Mouse (Mus musculus): ENCODE measurements around the gene Creb5. TPM values are rescaled to one million over a fixed set of nuclear protein-coding genes. Genes with fewer than 3 reads are reported as not detected.
"Not testable (repeated sequence)": the region's sequence is repeated elsewhere in the genome, so short reads cannot be mapped to it uniquely, and the experiment has no call there.

Creb5 gene
- total RNA-seq, 2 experiments from 2014 or later, result 9.3 to 9.4 TPM

DNA sequence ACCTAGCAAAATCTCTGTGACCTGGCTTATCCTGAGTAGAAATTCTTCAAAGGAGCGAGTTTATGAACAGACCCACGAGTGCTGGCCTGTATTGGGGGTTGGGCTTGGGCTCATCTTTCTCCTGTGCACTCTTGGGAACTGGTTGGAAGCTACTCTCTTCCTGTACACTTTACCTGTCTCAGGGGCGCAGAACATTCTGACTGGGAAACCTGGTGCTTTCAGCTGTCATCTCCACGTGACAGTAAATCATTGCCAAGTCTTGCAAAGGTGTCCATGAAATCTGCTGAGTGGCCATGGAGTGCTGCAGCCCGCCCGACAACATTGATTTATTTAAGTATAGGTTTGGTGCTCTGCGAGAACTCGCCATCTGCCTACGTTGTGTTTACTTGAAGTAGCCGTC, 27.1 kb downstream of the Creb5 start:
- intact Hi-C loops (cut with DNase I), result no loop called here
- no peak for DNase-seq

DNA sequence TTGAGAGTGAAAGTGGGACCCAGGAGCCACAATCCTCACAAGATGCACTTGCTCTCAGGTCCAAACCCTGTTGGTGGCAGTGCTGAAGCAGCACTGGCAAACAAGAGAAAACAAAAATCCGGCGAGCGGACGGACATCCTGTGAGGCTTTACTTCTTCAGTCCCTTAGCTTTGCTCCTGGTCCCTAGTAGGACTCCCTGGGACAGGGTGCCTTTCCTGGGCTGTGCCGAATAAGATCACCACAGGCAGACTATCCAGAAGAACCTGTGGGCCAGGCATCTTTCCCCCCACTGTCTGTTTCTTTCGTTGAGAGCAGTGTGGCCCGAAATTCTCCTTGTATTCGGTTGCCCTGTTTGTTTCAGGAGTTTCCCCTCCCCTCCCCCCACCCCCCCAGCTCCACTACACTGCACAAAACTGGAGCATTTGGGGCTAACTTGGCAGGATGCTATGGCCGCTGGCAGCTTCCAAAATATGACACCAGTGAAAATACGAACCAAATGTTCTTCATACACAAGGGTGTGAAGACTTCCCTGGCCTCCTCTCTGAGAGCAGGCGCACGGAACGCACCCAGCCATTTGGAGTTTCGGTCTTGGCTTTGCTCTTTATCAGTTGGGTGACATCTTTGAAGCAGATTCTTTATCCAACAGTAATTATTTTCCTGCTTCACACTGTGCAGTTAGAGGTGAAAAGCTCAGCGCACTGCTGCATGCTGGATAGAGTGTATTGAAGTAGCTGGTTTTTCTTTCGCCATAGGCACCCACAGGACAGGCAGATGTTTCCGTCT, 32.7 kb downstream of the Creb5 start:
- DNase-seq, result peak; percentile 46 to 49
- intact Hi-C loops (cut with DNase I), result no loop called here

DNA sequence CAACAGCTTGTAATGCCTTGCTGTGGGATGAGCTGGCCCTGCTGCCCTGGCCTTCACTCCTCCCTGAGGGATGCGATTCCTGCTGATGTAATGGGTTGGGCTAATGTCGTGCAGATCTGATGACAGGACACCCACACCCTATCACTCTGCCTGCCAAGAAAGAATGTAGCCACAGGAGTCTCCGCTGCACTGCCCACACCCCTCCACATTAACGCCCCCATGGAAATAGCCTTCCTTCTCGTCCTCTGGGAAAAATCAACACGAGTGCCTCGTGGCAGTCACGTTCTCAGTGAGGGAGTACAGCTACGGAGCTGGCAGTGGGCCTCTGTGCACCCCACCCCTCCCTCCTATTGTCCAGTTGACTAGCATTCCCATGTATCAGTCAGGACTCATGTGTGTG, 50.3 kb downstream of the Creb5 start:
- peak; percentile 38 to 61 for DNase-seq
- intact Hi-C loops (cut with DNase I), result no loop called here

GRCm38 (mm10) chr6:53352311-53352960, 65.4 kb downstream of the Creb5 start:
- peak; percentile 18 to 24 for DNase-seq
- intact Hi-C loops (cut with DNase I), result no loop called here

DNA sequence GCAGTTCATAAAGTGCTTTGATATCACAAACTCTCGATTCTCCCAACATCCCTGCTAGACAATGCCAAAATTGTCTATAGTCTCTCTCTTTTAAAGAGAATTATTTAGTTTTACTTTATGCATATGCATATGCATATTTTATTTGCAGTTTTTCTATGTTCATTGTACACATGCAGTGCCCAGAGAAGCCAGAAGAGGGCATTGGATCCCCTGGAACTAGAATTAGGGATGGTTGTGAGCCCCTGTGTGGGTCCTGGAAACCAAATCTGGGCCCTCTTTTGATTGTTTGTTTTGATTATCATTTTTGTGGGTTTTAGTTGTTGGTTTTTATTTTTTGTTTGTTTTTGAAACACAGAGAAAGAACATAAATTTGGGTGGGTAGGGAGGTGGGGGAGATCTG, 69.3 kb downstream of the Creb5 start:
- intact Hi-C loops (cut with DNase I), result no loop called here
- DNase-seq, result no peak

DNA sequence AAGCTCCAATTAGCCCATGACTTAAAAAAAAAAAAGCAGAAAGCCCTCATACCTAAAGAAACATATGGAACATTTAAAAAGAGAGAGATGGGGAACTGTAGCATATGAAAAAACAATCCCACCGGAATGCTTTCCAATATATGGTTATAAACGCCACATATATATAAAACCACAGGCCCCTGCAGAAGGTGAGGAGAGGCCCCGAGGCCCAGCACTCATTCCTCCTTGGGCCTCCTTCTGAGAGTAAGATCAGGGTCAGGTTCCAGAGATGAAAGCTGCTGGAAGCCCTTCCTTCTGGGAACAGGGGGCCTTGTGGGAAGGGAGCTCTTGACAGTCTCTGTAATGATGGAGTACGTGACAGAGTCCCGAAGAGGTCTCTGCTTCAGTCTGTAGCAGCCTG, 76.5 kb downstream of the Creb5 start:
- DNase-seq, result no peak
- intact Hi-C loops (cut with DNase I), result no loop called here

- peak in 1 of 2 experiments; percentile 18 for DNase-seq
Measured at GRCm38 (mm10) chr6:53363981-53364391, 76.9 kb downstream of the Creb5 start.

DNA sequence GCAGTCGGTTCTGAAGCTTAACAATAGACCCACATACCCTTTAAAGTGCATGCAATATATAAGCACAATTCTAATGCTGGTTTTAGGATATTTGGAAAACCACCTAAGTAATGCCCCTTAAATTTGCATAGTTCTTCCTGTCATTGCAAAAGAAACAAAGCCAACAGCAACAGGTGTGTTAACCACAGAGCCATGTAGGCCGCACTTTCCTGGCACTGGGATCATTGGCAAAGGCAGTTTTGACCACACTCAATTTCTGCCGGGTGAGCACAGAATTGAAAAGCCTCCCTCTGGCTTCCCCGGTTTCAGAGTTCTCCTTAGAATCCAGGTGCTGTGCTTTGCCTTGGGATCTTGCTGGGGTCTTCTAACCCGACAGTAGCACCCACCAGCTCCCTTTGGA, 82.1 kb downstream of the Creb5 start:
- no peak for DNase-seq
- intact Hi-C loops (cut with DNase I), result no loop called here

More at GRCm38 (mm10) chr6:53363981-53364391, 76.9 kb downstream of the Creb5 start:
- intact Hi-C loops (cut with DNase I), result no loop called here

DNA sequence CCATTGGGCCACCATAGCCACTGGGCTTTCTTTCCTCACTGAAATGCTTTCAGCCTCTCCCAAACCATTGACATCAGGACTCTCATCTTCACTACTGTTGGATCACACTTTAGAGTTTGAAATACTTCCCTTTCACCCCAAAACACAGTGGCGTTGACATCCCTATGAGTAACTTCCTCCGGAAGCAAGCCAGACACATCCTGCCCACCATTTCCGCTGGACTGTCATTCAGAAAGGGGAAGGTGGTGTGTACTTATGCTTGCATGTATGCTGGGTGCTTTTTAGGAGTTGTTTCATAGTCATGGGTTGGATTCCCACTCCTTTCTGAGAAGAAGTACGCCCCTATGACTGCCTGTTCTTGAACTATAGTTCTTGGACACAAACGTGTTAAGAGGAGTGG, 82.9 kb downstream of the Creb5 start:
- peak; percentile 22 to 24 for DNase-seq
- intact Hi-C loops (cut with DNase I), result no loop called here

GRCm38 (mm10) chr6:53371962-53372361, 84.9 kb downstream of the Creb5 start:
- DNase-seq, result no peak
- intact Hi-C loops (cut with DNase I), result no loop called here

DNA sequence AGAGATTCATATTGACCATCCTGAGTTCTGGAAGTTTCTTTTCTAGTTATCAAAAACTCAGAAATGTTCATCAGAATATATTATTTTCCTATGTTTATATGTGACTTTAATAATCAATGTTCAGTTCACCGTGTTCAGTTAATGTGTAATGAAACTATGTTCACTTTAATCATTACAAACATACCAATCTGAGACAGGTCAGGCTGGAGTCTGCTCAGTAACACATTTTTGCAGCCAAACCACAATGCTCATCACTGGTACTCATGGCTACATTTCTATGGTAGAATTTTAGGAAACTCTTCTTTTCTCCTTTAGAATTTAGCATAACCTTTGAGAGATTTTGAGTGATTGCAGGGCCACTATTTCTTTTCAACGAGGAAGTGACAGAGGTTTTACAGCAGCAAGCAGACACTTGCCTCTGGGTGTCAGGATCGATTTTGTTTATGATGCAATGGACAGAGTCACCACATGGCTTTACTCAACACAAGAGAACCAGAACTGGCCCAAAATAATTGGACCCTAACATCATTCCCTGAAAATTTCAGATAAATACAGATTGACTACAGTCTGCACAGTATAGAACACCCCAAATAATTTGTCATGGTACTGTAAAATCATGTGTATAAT, 87.4 kb downstream of the Creb5 start:
- intact Hi-C loops (cut with DNase I), result no loop called here

GRCm38 (mm10) chr6:53389277-53389676, 102.2 kb downstream of the Creb5 start:
- no peak for DNase-seq
- intact Hi-C loops (cut with DNase I), result no loop called here

More for the DNA sequence above, 87.4 kb downstream of the Creb5 start:
- DNase-seq, result no peak

GRCm38 (mm10) chr6:53390413-53390812, 103.3 kb downstream of the Creb5 start:
- peak; percentile 42 to 45 for DNase-seq
- intact Hi-C loops (cut with DNase I), result loop anchor here (5.0 kb wide), 1 partner anchor 103 kb away; the partner anchor contains the start of gene Creb5

GRCm38 (mm10) chr6:53394026-53394425, 107.0 kb downstream of the Creb5 start:
- intact Hi-C loops (cut with DNase I), result loop anchor here (5.0 kb wide), 1 partner anchor 107 kb away; the partner anchor contains the start of gene Creb5
- no peak for DNase-seq

GRCm38 (mm10) chr6:53395208-53395607, 108.1 kb downstream of the Creb5 start:
- no peak for DNase-seq
- intact Hi-C loops (cut with DNase I), result no loop called here

GRCm38 (mm10) chr6:53396421-53396820, 109.4 kb downstream of the Creb5 start:
- no peak for DNase-seq
- intact Hi-C loops (cut with DNase I), result no loop called here

DNA sequence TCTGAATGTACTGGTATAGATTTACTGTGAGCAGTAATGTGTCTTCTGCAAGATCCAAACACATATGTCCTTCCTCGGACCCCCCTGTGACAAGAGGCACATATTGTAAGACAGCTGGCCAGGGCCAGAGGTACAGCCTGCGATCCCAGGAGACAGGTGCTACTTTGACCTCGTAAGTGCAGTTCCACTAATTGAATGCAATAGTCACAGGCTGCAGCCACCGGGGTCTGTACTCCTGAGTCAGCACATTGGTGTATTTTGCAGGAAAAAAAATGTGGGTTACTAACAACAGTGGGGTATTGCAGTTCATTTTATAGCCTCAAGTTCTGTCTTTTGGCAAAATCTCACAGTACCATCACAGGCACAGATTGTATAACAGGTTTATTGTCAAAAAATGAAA, 110.7 kb downstream of the Creb5 start:
- DNase-seq, result no peak
- intact Hi-C loops (cut with DNase I), result no loop called here

DNA sequence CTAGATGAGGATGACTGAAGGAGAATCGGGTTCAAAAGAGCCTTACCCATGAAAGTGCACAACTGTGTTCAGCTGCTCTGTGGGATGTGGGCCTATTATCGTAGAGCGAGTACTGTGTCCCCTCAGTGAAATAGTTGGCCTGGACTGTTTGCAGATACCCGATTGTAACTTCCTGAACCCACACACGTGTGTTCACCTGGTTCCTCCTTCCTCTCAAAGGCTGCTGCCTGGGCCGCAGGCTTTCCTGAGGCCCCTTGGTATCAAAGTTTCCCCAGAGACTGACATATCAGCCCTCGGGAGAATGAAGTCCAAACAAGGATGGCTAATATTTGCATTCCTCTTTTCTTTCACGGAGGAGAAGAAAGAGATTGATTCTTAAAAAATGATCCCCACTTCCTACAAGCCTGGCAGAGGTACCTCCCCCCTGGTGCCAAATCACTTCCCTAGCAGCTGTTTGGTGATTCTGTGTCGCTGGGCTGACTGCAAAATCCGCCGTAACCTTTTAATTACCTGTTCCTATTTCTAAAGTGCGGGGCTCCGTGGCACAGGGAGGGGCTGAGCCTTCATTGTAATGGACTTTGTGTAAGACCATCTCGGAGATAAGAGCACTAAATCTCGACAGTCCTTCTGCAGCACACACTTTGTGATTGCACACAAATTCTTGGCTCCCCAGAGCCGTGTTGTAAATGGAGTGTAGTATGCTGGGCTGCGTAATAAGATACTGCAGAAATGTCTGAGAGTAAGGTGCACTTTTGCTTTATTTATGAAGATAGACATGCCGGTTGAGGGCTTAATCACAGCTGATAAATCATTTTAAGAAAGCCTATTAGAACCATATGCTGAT, 111.4 kb downstream of the Creb5 start:
- intact Hi-C loops (cut with DNase I), result no loop called here

DNA sequence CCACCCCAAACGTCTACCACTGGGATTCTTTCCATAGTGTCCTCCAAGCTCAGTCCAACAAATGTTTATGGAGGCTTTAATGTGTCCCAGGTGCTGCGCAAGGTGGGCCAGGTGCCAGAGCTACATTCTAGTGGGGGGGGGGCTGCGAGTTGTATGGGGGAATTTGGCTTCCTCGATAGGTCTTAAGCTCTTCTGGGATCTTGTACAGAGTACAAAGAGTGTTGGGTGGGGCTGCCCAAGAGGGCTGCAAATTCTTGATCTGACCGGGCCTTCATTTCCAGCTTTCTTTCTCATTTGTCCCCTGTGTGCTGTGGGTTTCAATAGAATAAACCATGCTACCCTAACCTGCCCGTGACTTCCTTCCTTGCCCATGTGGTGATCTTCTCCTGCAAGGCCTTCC, 114.3 kb downstream of the Creb5 start:
- intact Hi-C loops (cut with DNase I), result no loop called here
- no peak for DNase-seq

More for the DNA sequence above, 111.4 kb downstream of the Creb5 start:
- DNase-seq, result no peak

- intact Hi-C loops (cut with DNase I), result not testable (repeated sequence)
Measured at GRCm38 (mm10) chr6:53402551-53402950, 115.5 kb downstream of the Creb5 start.

DNA sequence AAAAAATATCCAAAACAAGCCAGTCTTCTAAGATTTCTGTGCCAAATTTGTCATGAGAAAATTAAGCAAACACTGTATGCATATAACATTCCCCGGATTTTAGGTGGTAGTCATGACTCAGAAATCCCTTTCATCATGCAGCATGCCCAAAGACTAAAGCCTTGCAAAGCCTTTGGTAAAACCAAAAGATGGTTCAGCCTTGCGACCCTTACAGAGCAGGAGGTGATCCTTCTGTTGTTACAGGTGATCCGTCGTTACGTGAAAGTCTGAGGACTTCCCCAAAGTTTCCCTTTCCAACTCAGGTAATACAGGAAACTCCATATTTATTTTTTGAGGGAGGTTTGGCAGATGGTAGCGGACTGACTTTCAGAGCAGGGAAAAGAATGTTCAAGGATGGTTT, 122.1 kb downstream of the Creb5 start:
- no peak for DNase-seq
- intact Hi-C loops (cut with DNase I), result no loop called here

More at GRCm38 (mm10) chr6:53402551-53402950, 115.5 kb downstream of the Creb5 start:
- DNase-seq, result not testable (repeated sequence)
